Mouse (Mus musculus) megakaryocyte, embryonic 14.5 days (primary cell): ENCODE measurements at regions not wholly inside any gene's neighbourhood (a gene's known extent, or its start where the extent isn't known, plus 50 kb on each side); places are given as distances from the start of the nearest gene placed in this dataset.

Experiments used
- H3K27me3 ChIP-seq: replicated peaks from 2 replicates; pipeline ENCODE3; 2012; ENCODE audit warnings: inconsistent platforms
- H3K36me3 ChIP-seq: replicated peaks from 2 replicates; pipeline ENCODE3; 2012; ENCODE audit warnings: low read length, inconsistent platforms, mixed read lengths
- H3K4me1 ChIP-seq: 2 replicates; pipeline ENCODE4 v1.6.1; 2012; ENCODE audit warnings: inconsistent platforms
- H3K4me3 ChIP-seq: replicated peaks from 2 replicates; pipeline ENCODE3; 2012; ENCODE audit warnings: moderate library complexity, mild to moderate bottlenecking, inconsistent platforms
- H3K9me3 ChIP-seq: 2 replicates; pipeline ENCODE4 v1.6.1; 2012; ENCODE audit warnings: inconsistent platforms
- FLI1 ChIP-seq: IDR thresholded peaks from 2 replicates; pipeline ENCODE4 v1.6.1; 2012; ENCODE audit warnings: low read length, inconsistent platforms, mixed read lengths
- GATA1 ChIP-seq: IDR thresholded peaks from 3 replicates; pipeline ENCODE4 v1.6.1; 2012; ENCODE audit warnings: mixed read lengths, low read length, inconsistent platforms, borderline replicate concordance

GRCm38 (mm10) chr12:16018237-16018636 is 201.5 kb upstream of the Trib2 start:
- Histone ChIP-seq H3K36me3 (no peaks in the 10 kb centered on the region), H3K9me3 (no peaks in the 10 kb centered on the region), H3K4me3 (no peak overlapping the region), H3K27me3 (no peaks in the 10 kb centered on the region), H3K4me1 (peaks cover 73% of the 10 kb centered on the region)
- no peak for TF ChIP-seq FLI1
- no peak for TF ChIP-seq GATA1

GRCm38 (mm10) chr12:16016621-16017020 is 199.9 kb upstream of the Trib2 start:
- H3K36me3 ChIP-seq = no peaks in the 10 kb centered on the region
- H3K4me1 ChIP-seq = peaks cover 65% of the 10 kb centered on the region
- no peaks in the 10 kb centered on the region for H3K9me3 ChIP-seq
- H3K27me3 ChIP-seq = peaks cover 2% of the 10 kb centered on the region
- TF ChIP-seq FLI1 = no peak
- TF ChIP-seq GATA1 = no peak
- no peak overlapping the region for H3K4me3 ChIP-seq

- peaks cover 61% of the 10 kb centered on the region for H3K4me1 ChIP-seq
- no peaks in the 10 kb centered on the region for H3K36me3 ChIP-seq
- H3K4me3 ChIP-seq = no peak overlapping the region
- H3K9me3 ChIP-seq = no peaks in the 10 kb centered on the region
- TF ChIP-seq GATA1 (no peak), FLI1 (no peak)
- H3K27me3 ChIP-seq = peaks cover 3% of the 10 kb centered on the region
Observed at GRCm38 (mm10) chr12:16015596-16015995, 198.9 kb upstream of the Trib2 start.

- Histone ChIP-seq H3K36me3 (no peaks in the 10 kb centered on the region), H3K4me1 (peaks cover 58% of the 10 kb centered on the region), H3K4me3 (no peak overlapping the region), H3K27me3 (peaks cover 10% of the 10 kb centered on the region), H3K9me3 (no peaks in the 10 kb centered on the region)
- TF ChIP-seq GATA1 = no peak
- TF ChIP-seq FLI1 = no peak
Observed at GRCm38 (mm10) chr12:16014679-16015078, 198.0 kb upstream of the Trib2 start.

GRCm38 (mm10) chr12:16013861-16014630 is 197.3 kb upstream of the Trib2 start:
- peaks cover 12% of the 10 kb centered on the region for H3K27me3 ChIP-seq
- H3K4me1 ChIP-seq = peaks cover 58% of the 10 kb centered on the region
- TF ChIP-seq FLI1 (no peak), GATA1 (no peak)

GRCm38 (mm10) chr12:16013354-16013753 is 196.6 kb upstream of the Trib2 start:
- Histone ChIP-seq H3K9me3 (no peaks in the 10 kb centered on the region), H3K36me3 (no peaks in the 10 kb centered on the region), H3K4me1 (peaks cover 65% of the 10 kb centered on the region), H3K4me3 (no peak overlapping the region), H3K27me3 (peaks cover 13% of the 10 kb centered on the region)
- TF ChIP-seq FLI1 = no peak
- TF ChIP-seq GATA1 = no peak

More at GRCm38 (mm10) chr12:16013861-16014630, 197.3 kb upstream of the Trib2 start:
- no peak overlapping the region for H3K4me3 ChIP-seq
- no peaks in the 10 kb centered on the region for H3K36me3 ChIP-seq
- H3K9me3 ChIP-seq = no peaks in the 10 kb centered on the region

GRCm38 (mm10) chr12:16012081-16012480 is 195.4 kb upstream of the Trib2 start:
- Histone ChIP-seq H3K36me3 (no peaks in the 10 kb centered on the region), H3K4me3 (no peak overlapping the region), H3K4me1 (peaks cover 69% of the 10 kb centered on the region), H3K27me3 (peaks cover 13% of the 10 kb centered on the region), H3K9me3 (no peaks in the 10 kb centered on the region)
- no peak for TF ChIP-seq GATA1
- TF ChIP-seq FLI1 = no peak

- H3K27me3 ChIP-seq = peaks cover 22% of the 10 kb centered on the region
- H3K9me3 ChIP-seq = no peaks in the 10 kb centered on the region
- no peaks in the 10 kb centered on the region for H3K36me3 ChIP-seq
- no peak overlapping the region for H3K4me3 ChIP-seq
- peaks cover 69% of the 10 kb centered on the region for H3K4me1 ChIP-seq
- TF ChIP-seq GATA1 (no peak), FLI1 (no peak)
Observed at GRCm38 (mm10) chr12:16009822-16010620, 193.3 kb upstream of the Trib2 start.

GRCm38 (mm10) chr12:16008763-16009515 is 192.2 kb upstream of the Trib2 start:
- Histone ChIP-seq H3K4me3 (no peak overlapping the region), H3K9me3 (no peaks in the 10 kb centered on the region)

GRCm38 (mm10) chr12:16008261-16008660 is 191.5 kb upstream of the Trib2 start:
- Histone ChIP-seq H3K4me1 (peaks cover 54% of the 10 kb centered on the region), H3K4me3 (no peak overlapping the region), H3K9me3 (no peaks in the 10 kb centered on the region), H3K36me3 (no peaks in the 10 kb centered on the region), H3K27me3 (peaks cover 27% of the 10 kb centered on the region)
- TF ChIP-seq GATA1 (no peak), FLI1 (no peak)

More at GRCm38 (mm10) chr12:16008763-16009515, 192.2 kb upstream of the Trib2 start:
- Histone ChIP-seq H3K27me3 (peaks cover 26% of the 10 kb centered on the region), H3K4me1 (peaks cover 59% of the 10 kb centered on the region), H3K36me3 (no peaks in the 10 kb centered on the region)
- TF ChIP-seq FLI1 (no peak), GATA1 (no peak)
